Mouse (Mus musculus) T-helper 17 cell (primary cell): ENCODE data around the gene Gm17428.

ENCODE experiments used
- in situ Hi-C, 2 experiments: fragments of 300-600 bp; cut with MboI, MseI; formaldehyde crosslinking; loops; 1 replicate in 1 of 2; 2 replicates in 1 of 2; pipeline ENCODE4 v1.15.1; 2025; ENCODE audit warnings: high pct_unique_total_duplicates in 2 of 2

Gm17428 gene

DNA sequence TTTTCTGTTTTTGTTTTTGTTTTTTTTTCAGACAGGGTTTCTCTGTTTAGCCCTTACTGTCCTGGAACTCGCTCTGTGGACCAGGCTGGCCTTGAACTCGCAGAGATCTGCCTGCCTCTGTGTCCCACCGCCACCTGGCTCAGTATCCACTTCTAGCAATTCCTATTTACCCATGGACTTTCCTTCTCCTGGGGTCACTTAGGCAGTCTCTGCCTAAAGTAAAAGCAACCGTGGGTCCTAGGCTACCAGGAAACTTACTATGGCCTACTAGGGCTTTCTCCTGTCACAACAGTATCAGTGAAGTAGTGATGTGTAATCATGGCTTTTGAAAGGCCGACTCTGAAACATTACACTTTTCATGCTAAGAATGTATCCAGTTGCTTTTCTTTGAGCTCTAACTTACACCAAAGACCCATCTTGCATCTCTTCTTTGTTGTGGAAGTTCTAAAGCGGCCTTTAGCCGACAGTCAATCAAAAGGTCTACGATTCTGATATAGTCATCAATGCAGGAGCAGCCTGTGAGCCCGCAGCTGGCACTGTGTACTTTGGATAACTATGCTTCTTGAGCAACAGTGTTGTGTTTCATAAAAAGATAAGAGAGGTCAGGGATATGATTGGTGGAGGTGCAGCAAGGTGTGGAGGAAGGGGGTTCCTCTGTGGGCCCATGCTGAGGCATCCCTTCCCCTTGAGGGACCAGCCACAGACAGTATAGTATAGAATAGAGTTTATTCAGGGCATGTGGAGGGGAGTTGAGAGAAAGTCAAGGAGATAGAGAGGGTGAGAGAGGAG lies 30.6 kb downstream of the Gm17428 start:
- in situ Hi-C loops, result no loop called here

DNA sequence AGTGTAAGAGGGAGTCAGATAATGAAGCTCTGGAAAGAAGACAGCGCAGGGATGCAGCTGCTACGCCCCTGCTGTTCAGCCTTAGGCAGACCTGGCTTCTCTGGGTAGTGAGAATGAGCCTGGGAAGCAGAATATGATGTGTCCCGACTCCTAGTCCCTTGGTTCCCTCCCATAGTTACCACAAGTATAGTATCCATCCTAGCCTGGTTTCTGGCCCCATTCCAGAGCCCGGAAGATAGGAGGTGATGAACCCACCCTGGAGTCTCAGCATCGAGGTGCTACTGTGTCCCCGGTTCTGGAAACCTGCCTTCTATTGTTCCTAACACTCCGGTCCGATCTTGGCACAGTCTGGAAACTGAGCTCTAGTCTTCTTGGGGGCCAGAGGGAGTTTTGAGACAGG lies 31.7 kb downstream of the Gm17428 start:
- in situ Hi-C loops, result no loop called here

DNA sequence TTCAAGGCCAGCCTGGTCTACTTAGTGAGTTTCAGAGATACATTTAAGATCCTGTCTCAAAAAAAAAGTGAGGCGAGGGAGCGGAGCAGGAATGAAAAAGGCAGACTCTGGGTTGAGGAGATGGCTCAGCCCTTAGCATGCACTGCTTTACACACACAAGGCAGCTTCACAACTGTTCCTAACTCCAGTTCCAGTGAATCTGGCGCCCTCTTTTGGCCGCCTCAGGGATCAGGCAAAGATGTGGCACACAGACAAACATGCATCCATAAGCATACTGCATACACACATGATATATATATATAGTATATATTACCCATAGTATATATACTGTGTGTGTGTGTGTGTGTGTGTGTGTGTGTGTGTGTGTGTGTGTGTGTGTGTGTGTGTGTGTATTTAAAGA lies 34.4 kb downstream of the Gm17428 start:
- in situ Hi-C loops, result no loop called here

DNA sequence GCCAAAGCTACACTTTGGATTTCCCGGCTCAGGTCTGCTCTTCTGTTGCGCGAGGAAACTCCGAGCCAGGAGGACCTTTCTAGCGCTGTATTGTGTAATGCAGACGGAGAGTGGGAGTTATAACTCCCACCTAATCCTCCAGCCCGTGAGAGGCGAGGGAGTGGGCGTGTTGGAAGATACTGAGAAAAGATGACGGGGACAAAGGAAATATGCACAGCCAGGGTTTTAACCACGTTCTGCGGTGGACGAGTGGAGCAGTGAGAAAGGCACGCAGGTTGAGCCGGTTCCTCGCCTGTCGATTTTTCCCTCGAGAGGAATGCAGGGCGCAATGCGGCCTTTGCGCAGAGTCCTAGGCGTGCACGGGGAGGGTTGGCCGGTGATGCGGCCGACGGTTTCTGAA lies 37.9 kb downstream of the Gm17428 start:
- in situ Hi-C loops, result no loop called here

DNA sequence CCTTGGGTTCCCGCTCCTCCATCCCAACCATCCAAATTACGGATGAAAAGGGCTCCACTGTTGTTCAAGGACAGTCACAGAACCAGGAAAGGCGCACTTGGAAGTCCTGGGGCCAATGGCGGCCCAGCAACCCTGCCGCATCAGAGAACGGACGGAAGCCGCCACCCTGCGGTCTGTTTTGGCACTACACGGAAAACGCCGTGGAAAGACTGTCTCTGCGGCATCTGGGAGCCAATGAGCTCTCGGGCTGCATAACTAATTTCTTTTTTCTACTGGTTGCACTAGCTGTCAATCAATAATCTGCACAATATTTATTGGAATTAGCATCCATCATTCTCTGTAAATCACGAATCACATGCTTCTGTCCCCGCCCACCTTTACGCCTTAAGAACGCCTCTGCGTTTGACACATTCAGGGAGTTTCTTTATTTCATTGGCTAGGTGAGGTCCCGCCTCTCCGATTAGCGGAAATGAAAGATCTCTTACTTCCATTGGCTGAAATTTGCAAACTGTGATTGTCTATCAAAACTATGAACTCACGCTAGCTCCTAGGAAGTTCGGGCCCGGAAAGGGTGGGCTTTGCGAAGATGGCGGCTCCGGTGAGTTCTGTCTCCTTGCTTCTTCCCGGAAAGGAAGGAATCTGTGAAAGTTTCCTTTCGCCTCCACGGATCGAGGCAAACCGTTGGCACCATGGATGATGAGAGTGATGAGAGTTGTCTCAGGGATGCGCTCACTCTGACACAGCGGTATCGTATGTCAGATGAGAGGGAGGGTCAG lies 38.4 kb downstream of the Gm17428 start, which contains the start of gene Ngdn:
Gene Ngdn, plus strand, starts transcription at position 464 of the 776 bp plus-strand sequence.
- in situ Hi-C loops, result no loop called here

DNA sequence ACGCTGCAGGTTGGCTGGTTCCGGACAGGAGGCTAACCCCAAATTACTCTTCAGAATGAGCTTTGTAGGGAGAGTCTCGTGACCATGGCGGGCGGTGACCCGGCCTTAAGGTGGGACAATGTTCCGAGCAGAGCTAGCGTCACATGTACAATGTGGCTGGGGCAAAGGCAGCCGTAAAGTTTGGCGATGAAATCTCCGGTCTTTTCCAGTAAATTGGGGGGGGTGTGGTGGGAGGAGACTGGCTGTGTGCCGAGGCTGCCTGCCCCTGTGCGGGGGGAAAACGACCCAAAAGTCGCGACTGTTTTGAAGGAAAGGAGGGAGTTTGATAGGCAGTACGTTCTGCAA lies 39.0 kb downstream of the Gm17428 start:
- in situ Hi-C loops, result no loop called here

DNA sequence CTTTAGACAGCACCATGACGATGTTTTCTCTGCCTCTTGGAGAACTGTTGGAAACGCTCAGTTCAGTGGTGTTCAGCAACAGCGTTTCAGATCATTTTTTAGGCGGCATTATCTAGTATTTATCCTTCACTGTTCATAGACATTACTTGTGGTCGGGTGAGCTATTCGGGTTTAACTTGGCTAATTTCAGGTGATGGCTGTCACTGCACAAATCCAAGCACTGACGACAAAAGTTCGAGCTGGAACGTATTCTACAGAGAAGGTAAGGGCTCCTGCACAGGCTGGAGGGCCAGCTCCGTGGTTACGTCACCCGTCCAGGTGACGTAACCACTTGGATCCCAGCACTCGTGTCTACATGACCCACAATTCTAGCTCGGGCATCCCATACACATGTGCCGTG lies 40.1 kb downstream of the Gm17428 start:
- in situ Hi-C loops, result no loop called here

DNA sequence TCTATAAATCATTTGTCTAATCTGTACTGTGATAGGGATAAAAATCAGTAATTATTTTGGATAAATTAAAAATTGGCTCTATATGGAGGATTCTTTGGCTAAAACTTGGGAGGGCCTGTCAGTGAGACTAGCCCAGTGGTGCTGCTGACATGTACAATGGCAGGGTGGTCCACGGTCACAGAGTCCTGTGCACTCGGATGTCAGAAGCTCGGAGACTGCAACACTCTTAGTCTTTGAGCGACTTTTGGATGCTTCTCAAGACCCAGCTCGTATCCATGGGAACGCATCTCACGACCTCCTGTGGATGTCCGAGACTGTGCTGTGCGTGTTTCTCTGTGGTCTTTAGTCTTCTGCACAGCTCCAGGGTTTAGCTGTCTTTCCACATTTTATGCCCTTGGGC lies 43.7 kb downstream of the Gm17428 start:
- in situ Hi-C loops, result no loop called here

DNA sequence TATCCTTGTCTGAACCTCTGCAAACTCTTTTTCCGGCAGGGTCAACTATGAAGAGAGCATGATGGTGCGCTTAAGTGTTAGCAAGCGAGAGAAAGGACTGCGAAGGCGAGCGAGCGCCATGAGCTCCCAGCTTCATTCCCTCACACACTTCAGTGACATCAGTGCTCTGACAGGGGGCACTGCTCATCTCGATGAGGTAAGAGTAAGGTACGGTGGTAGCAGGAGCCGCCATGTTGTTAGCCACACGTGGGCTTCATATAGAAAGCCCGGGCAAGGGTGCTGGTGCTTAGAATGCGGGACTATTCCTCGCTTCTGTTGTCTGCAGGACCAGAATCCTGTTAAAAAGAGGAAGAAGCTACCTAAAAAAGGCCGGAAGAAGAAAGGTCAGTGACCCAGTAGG lies 46.3 kb downstream of the Gm17428 start:
- in situ Hi-C loops, result no loop called here

DNA sequence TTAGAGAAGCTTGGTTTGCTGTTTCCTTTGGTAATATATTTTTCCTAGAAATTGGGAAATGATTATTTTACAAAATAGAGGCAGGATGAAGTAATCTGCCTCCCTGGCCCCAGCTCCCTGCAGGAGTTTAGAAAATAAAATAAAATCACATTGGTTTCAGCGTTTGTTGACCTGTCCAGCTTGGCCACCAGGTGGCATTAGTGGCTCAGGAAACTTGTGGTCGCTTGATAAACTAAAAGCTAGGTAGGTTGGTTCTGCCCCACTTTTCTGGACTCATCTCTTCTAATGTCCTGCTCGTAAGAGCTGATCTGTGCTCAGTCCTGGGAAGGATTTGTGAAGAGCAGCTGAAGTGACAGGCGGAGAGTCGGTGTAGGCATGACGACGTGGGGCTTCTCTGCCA lies 47.5 kb downstream of the Gm17428 start:
- in situ Hi-C loops, result no loop called here

DNA sequence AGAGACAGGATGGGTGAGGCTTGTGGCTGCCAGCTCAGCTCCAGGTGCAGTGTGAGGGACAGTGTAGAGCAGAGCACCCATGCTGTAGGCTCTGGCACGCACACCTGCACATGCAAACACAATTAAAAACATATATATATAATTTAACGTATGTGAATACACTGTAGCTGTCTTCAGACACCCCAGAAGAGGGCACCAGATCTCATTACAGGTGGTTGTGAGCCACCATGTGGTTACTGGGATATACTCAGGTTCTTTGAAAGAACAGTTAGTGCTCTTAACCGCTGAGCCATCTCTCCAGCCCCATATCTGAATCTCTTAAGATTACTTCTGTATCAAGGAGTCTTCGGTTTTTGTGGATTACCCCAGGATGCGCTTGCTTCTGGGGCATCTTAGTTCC lies 48.8 kb downstream of the Gm17428 start:
- in situ Hi-C loops, result loop anchor here (5.0 kb wide), 1 partner anchor 52 kb away; no protein-coding TSS in a partner anchor
